Mouse (Mus musculus) C3H10T1/2 (cell line): ENCODE measurements around the gene 9130230L23Rik. TPM values are rescaled to one million over a fixed set of nuclear protein-coding genes. Genes with fewer than 3 reads are reported as not detected.

Source experiments
- polyA plus RNA-seq, 2 experiments: library from polyadenylated mRNA; unstranded; fragments of >200 nt; fragmentation: generic; extraction: Trizol; gene quantifications; one replicate each; pipeline ENCODE4 v1.2.1; 2012; ENCODE audit warnings: missing spikeins in 2 of 2

9130230L23Rik gene
- under 1 TPM in 1 of 2 experiments, not detected in 1; 0.04 TPM for polyA plus RNA-seq

DNA sequence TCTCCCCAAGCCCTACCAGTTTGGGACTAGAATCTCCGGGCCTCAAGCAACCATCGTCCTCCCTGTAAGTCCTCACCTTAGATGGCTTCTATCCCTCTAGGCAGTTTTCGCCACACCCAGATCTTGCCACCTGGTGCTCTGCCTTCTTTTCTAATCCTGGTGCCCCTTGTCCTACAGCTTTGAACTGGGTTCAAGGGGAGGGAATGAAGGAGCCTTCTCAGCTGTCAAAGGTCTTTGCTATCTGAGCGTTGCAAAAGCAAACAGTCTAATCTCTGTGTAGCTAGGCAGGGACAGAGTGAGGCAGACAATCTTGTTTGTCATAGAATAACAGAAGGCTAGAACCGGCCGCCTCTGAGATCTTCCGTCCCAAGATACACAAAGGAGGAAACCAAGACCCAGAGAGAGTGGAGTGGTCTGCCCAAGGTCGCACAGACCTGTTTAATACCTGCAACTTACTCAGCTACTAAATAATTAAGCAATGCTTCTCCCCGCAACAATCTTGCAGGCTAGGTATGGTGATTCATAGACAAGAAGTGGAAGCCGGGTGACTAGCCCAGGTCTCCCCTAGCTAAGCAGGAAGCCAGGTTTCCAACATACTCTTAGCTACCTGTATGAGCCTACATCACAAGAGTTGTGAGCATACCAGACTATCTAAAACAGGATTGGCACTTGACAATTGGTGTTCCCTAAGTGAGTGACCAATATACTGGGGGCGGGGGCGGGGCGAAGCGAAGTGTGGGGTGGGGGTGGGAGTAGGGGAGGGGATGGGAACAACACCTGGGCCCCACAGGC is at the start of gene 9130230L23Rik:
9130230L23Rik (minus strand) TSS at position 152 of the 792 bp plus-strand sequence.

DNA sequence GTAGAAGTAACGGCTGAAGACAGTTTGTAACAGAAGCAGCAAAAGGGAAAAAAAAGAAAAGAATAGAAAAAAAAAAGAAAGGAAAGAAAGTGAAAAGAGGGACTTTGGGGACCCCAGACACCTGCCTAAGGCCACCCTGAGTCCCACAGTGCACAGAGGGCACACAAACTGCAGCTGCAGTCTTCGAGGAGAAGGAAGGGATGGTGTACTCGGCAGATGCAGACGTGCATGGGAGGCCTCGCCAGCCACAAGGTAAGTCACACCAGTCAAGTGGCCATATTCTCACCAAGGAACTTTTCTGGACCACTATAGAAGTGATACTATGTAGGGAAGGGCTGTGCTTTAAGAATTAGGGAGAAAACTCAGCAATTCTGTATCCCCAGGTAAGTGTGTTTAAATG is 69.3 kb downstream of the 9130230L23Rik start, which contains the start of gene Chrna9:
Chrna9 (plus strand) TSS at position 139 of the 400 bp plus-strand sequence.

Other genes starting within 250 kb of the 9130230L23Rik start
- 1 to 10 TPM in 1 of 2 experiments, under 1 TPM in 1; 0.06 to 2.3 TPM for gene N4bp2, start 240.8 kb downstream of the 9130230L23Rik start, polyA plus RNA-seq
- gene Rhoh, start 143.1 kb downstream of the 9130230L23Rik start, polyA plus RNA-seq: not detected
- gene Chrna9, start 69.4 kb downstream of the 9130230L23Rik start, polyA plus RNA-seq: not detected
- under 1 TPM; 0.02 to 0.05 TPM for gene Rbm47, start 168.8 kb upstream of the 9130230L23Rik start, polyA plus RNA-seq